Mouse (Mus musculus) hindbrain, embryonic 11.5 days (tissue): ENCODE data around the gene Hexim2. TPM values are rescaled to one million over a fixed set of nuclear protein-coding genes. Genes with fewer than 3 reads are reported as not detected.

Experiments
- ATAC-seq: fragments of 200-750 bp; cut with Nextera tagmentation; 2 replicates; pipeline ENCODE4 v1.8.0; 2017; ENCODE audit warnings: mild to moderate bottlenecking, moderate TSS enrichment, moderate library complexity; ENCODE audit not compliant: low FRiP score
- DNase-seq: peaks from one replicate; pipeline ENCODE4 v3.0.0-alpha.2; 2015; ENCODE audit warnings: low spot score
- H3K27ac ChIP-seq: fragments of 300-500 bp; sonication (generic); 2 replicates; pipeline ENCODE4 v1.5.1; 2014; ENCODE audit warnings: mild to moderate bottlenecking, low read depth, low read length
- H3K27me3 ChIP-seq: fragments of 300-500 bp; sonication (generic); 2 replicates; pipeline ENCODE4 v1.6.1; 2014; ENCODE audit warnings: mild to moderate bottlenecking, low read length, moderate library complexity, mixed read lengths; ENCODE audit not compliant: control insufficient read depth, insufficient read depth
- H3K36me3 ChIP-seq: fragments of 300-500 bp; sonication (generic); 2 replicates; pipeline ENCODE4 v1.6.1; 2014; ENCODE audit warnings: mild to moderate bottlenecking, low read length, moderate library complexity, mixed read lengths; ENCODE audit not compliant: control insufficient read depth, insufficient read depth
- H3K4me1 ChIP-seq: fragments of 300-500 bp; sonication (generic); replicated peaks from 2 replicates; pipeline ENCODE4 v1.6.1; 2014; ENCODE audit warnings: low read length, mixed read lengths; ENCODE audit not compliant: control insufficient read depth, insufficient read depth
- H3K4me2 ChIP-seq: fragments of 300-500 bp; sonication (generic); replicated peaks from 2 replicates; pipeline ENCODE4 v1.6.1; 2014; ENCODE audit warnings: mild to moderate bottlenecking, low read depth, low read length
- H3K4me3 ChIP-seq: fragments of 300-500 bp; sonication (generic); 2 replicates; pipeline ENCODE4 v1.5.1; 2014; ENCODE audit warnings: low read depth, low read length
- H3K9ac ChIP-seq: fragments of 300-500 bp; sonication (generic); 2 replicates; pipeline ENCODE4 v1.6.1; 2014; ENCODE audit warnings: low read depth, low read length
- H3K9me3 ChIP-seq: fragments of 300-500 bp; sonication (generic); 2 replicates; pipeline ENCODE4 v1.6.1; 2016; ENCODE audit warnings: low read length; ENCODE audit not compliant: control insufficient read depth
- WGBS: fragments of 180-500 bp; shearing (Covaris S2); extraction: QIAGEN DNeasy Blood & Tissue Kit; methylation state at CpG from one replicate; pipeline ENCODE4 v1.1.7; 2014; 5-methylcytosine and 5-hydroxymethylcytosine counted together
- polyA plus RNA-seq: library from polyadenylated mRNA; unstranded; fragments of >200 nt; fragmentation: Nextera tagmentation; extraction: Ambion mirVana; gene quantifications from 2 replicates; pipeline ENCODE4 v1.2.1, GENCODE M21; 2014

Hexim2 gene
- polyA plus RNA-seq, 1 experiment from 2014 or later: 5.2 TPM

DNA sequence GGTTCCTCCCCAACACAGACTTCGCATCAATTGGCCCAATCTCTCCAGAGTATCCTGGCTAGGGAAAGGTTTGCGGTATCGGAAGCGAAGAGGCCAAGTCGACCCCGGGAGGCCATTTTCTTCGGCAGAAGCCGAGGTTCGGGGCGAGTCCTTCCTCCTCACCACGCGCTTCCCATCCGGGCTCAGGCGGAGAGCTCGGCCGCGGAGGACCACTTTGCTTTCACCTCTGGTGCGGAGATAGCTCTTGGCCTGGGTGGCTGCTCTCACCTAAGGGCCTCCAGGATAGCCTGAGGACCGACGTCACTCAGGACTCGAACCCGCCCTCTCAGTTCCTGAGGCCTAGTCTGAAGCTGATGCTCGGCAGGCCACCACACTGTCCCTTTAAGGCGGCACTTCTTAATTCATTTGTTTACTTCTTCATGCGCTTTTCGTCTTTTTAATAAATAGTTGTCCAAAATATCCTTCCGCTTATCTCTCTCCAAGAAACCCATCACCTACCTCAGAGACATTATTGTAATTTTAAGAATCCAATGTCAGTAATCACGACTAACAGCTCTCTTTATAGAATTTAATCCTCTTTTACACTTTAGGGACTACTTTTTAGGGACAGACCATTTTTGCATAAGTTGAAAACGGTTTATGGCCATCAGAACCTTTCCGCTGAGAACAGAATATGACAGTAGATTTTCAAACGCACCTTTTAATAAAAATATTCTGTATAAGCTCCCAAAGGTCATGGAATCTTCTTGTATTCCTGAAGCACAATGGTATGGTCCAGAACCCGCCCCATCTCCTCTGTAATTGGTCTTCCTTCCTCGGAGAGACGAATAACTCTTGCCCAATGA is 16.8 kb upstream of the Hexim2 start:
- Histone ChIP-seq H3K9me3 (no peaks in the 10 kb centered on the region), H3K36me3 (no peaks in the 10 kb centered on the region), H3K4me2 (peak overlapping the region; percentile 80), H3K4me1 (peaks cover 5% of the 10 kb centered on the region; the same call in 1 of the 2 replicates), H3K27ac (peak overlapping the region; percentile 80), H3K9ac (peak overlapping the region; percentile 79), H3K4me3 (peak overlapping the region; percentile 60), H3K27me3 (peaks cover 23% of the 10 kb centered on the region)
- ATAC-seq: peak; percentile 72
- under 1% methylated on average over 34 of the region's 34 CpGs for WGBS
- peak; percentile 85 for DNase-seq

DNA sequence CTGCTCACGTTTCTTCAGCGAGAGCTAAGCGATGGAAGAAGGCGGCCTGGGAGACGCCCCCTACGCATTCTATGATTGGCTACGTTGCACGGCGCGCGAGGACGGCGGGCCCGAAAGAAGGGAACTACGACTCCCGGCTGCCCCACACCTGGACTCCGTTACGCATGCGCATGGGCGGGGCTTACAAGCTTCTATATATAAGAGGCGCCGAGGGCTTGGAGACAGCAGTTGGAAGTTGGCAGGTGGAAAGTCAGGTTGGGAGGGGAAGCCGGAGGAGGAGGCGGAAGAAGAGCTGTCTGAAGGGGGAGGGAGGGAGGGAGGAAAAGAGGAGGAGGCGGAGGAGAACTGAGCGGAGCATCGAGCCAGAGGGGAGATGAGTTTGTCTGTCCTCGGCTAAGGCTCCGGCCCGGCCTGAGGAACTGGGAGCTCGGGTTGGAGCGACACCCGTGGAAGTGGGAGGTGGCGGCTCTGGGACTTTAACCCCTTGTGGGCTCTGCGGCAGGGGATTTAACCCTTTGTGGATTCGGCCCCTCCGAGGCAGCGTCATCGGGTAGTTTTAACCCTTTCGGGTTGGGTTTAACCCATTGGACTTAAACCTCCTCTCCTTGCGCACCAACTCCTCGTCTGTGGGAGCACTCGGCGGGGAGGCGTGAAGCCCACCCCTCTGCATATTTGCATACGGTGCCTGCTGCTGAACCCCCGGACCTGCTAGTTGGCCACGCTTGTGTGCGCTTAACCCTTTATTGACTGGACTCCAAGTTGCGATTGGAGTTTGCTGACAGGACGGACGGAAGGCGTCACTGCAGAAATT is 16.0 kb upstream of the Hexim2 start, which contains the start of gene Hexim1:
Gene Hexim1, plus strand, starts transcription at position 224 of the 811 bp plus-strand sequence.
- DNase-seq (peak; percentile 99), ATAC-seq (peak; percentile 95)
- Histone ChIP-seq H3K27me3 (peaks cover 20% of the 10 kb centered on the region), H3K36me3 (no peaks in the 10 kb centered on the region), H3K4me1 (peaks cover 5% of the 10 kb centered on the region; the same call in 1 of the 2 replicates), H3K27ac (peak within 1 kb of the TSS; percentile 89), H3K9ac (peak within 1 kb of the TSS; percentile 79), H3K4me3 (peak within 1 kb of the TSS; percentile 60), H3K9me3 (no peaks in the 10 kb centered on the region), H3K4me2 (peak within 1 kb of the TSS; percentile 80)
- WGBS: under 1% methylated on average over 51 of the region's 53 CpGs

DNA sequence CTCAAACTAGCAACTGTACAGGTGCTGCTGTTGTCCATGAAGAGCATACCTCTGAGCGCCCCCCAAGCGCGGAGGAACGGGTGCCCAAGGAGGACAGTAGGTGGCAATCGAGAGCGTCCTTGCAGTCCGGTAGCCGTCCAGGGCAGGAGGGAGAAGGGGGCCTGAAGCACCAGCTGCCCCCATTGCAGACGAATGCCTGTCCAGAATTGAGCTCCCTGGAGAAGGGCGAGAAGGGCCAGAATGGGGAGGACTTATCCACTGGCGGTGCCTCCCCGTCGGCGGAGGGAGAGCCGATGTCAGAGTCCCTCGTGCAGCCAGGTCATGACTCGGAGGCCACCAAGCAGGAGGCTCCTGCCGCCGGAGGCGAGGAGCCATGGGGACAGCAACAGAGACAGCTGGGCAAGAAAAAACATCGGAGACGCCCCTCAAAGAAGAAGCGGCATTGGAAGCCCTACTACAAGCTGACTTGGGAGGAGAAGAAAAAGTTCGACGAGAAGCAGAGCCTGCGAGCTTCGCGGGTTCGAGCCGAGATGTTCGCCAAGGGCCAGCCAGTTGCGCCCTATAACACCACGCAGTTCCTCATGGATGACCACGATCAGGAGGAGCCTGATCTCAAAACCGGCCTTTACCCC is 15.2 kb upstream of the Hexim2 start:
- Histone ChIP-seq H3K27me3 (peaks cover 14% of the 10 kb centered on the region), H3K36me3 (no peaks in the 10 kb centered on the region), H3K4me3 (peak overlapping the region; percentile 60), H3K9ac (peak overlapping the region; percentile 48), H3K9me3 (no peaks in the 10 kb centered on the region), H3K27ac (peak overlapping the region; percentile 89; the same call in 1 of the 2 replicates), H3K4me2 (peak overlapping the region; percentile 80), H3K4me1 (peaks cover 2% of the 10 kb centered on the region; the same call in 1 of the 2 replicates)
- DNase-seq (peak; percentile 77), ATAC-seq (peak; percentile 20; the same call in 1 of the 2 replicates)
- under 1% methylated on average over 35 of the region's 35 CpGs for WGBS

DNA sequence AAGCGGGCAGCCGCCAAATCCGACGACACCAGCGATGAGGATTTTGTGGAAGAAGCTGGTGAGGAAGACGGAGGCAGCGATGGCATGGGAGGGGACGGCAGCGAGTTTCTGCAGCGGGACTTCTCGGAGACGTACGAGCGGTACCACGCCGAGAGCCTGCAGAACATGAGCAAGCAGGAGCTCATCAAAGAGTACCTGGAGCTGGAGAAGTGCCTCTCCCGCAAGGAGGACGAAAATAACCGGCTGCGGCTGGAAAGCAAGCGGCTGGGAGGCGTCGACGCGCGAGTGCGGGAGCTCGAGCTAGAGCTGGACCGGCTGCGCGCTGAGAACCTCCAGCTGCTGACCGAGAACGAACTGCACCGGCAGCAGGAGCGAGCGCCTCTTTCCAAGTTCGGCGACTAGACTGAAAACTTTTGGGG is 14.6 kb upstream of the Hexim2 start:
- no peaks in the 10 kb centered on the region for H3K9me3 ChIP-seq

DNA sequence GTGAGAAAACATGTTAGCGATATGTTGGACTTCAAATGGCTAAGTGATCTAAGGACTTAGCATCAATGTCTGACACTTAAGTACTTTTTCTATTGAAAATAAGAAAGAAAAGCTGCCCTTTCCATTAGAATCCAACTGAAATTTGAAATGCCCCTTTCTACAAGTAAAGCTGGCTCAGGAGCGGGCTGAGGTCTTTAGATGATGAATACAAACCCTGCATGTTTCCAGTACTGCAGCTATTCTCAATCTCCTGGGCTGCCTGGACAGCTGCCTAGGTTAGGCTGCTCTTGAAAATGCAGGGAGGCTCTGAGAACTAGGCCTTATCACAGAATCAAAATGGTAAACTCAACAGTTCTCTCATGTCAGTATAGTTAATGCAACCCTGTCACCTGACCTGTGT is 13.4 kb upstream of the Hexim2 start:
- 90% methylated on average over 2 of the region's 2 CpGs for WGBS
- no peak overlapping the region for H3K9ac ChIP-seq
- H3K27ac ChIP-seq: no peak overlapping the region
- no peaks in the 10 kb centered on the region; the same call in 1 of the 2 replicates for H3K27me3 ChIP-seq
- H3K36me3 ChIP-seq: no peaks in the 10 kb centered on the region
- no peaks in the 10 kb centered on the region for H3K9me3 ChIP-seq
- DNase-seq (no peak), ATAC-seq (no peak)
- H3K4me1 ChIP-seq: no peaks in the 10 kb centered on the region
- no peak overlapping the region for H3K4me2 ChIP-seq
- no peak overlapping the region for H3K4me3 ChIP-seq

More for the DNA sequence above, 14.6 kb upstream of the Hexim2 start:
- Histone ChIP-seq H3K27me3 (peaks cover 11% of the 10 kb centered on the region), H3K36me3 (no peaks in the 10 kb centered on the region), H3K4me1 (no peaks in the 10 kb centered on the region), H3K4me2 (peak overlapping the region; percentile 80), H3K9ac (peak overlapping the region; percentile 48), H3K27ac (no peak overlapping the region), H3K4me3 (peak overlapping the region; percentile 60)
- DNase-seq (peak; percentile 70), ATAC-seq (no peak)
- under 1% methylated on average over 38 of the region's 38 CpGs for WGBS

DNA sequence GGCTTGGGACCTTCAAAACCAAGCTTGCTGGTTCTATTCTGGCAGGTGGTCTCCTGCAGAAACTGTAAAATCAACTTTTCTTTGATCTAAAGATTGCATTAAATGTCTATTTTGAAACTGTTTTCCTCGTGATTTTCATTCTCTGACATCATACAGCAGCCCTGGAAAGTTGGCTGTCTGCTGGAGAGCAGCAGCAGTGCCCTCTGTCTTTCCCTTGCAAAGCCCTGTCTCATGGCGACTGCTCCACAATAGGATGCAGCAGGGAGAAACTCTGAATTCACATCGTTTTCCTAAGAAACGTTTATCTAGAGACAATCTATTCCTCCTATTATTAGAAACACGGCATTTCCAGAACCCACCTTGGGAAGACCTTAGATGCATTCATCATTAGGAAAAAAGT is 12.6 kb upstream of the Hexim2 start:
- Histone ChIP-seq H3K27ac (no peak overlapping the region), H3K9ac (no peak overlapping the region), H3K4me3 (no peak overlapping the region), H3K36me3 (no peaks in the 10 kb centered on the region), H3K9me3 (no peaks in the 10 kb centered on the region), H3K4me1 (no peaks in the 10 kb centered on the region), H3K27me3 (no peaks in the 10 kb centered on the region), H3K4me2 (no peak overlapping the region)
- no peak for ATAC-seq
- no peak for DNase-seq
- WGBS: 65% methylated on average over 5 of the region's 5 CpGs

DNA sequence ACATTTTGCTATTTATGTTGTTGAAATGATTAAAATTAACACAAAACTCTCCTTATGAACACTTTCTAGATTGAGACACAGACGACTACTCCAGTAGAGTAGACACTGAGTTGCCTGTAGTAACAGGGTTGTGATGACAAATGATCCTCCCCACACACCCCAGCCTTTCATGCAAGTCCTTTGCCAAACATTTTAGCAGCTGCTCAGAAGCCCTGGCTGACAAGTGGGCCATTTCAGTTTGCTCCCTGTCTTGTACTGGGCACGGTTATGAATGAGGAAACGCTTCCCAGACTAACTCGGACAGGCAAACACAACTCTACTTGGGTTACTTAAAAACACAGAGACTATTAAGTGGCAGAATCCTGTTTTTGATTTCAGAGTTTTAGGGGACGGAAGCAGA is 11.9 kb upstream of the Hexim2 start:
- ATAC-seq (no peak), DNase-seq (no peak)
- H3K27ac ChIP-seq: no peak overlapping the region
- H3K27me3 ChIP-seq: no peaks in the 10 kb centered on the region
- H3K4me2 ChIP-seq: no peak overlapping the region
- H3K9me3 ChIP-seq: no peaks in the 10 kb centered on the region
- H3K4me1 ChIP-seq: no peaks in the 10 kb centered on the region
- WGBS: 76% methylated on average over 5 of the region's 5 CpGs
- no peak overlapping the region for H3K4me3 ChIP-seq
- no peak overlapping the region for H3K9ac ChIP-seq
- no peaks in the 10 kb centered on the region for H3K36me3 ChIP-seq
